Mouse (Mus musculus): ENCODE data around the gene Gm28729. TPM values are rescaled to one million over a fixed set of nuclear protein-coding genes. Genes with fewer than 3 reads are reported as not detected.

Gene Gm28729
- total RNA-seq, 2 experiments from 2014 or later = 0.38 to 0.81 TPM

- no peak for DNase-seq (ENCODE audit: low spot score in 2 of 2)
Measured at GRCm38 (mm10) chr9:96469556-96470265, 55.4 kb downstream of the Gm28729 start.

- DNase-seq (ENCODE audit: low spot score in 2 of 2) = no peak
Measured at GRCm38 (mm10) chr9:96463708-96464107, 61.4 kb downstream of the Gm28729 start.

GRCm38 (mm10) chr9:96461607-96462006, 63.5 kb downstream of the Gm28729 start:
- DNase-seq (ENCODE audit: low spot score in 2 of 2) = no peak

- DNase-seq (ENCODE audit: low spot score in 2 of 2) = no peak
Measured at GRCm38 (mm10) chr9:96460117-96460865, 64.8 kb downstream of the Gm28729 start.

GRCm38 (mm10) chr9:96455618-96456017, 69.4 kb downstream of the Gm28729 start:
- DNase-seq (ENCODE audit: low spot score in 2 of 2) = no peak

- DNase-seq (ENCODE audit: low spot score in 2 of 2) = no peak
Measured at GRCm38 (mm10) chr9:96452956-96453355, 72.1 kb downstream of the Gm28729 start.

- no peak for DNase-seq (ENCODE audit: low spot score in 2 of 2)
Measured at GRCm38 (mm10) chr9:96450900-96451720, 74.0 kb downstream of the Gm28729 start.

GRCm38 (mm10) chr9:96449514-96449913, 75.5 kb downstream of the Gm28729 start:
- no peak for DNase-seq (ENCODE audit: low spot score in 2 of 2)

- no peak for DNase-seq (ENCODE audit: low spot score in 2 of 2)
Measured at GRCm38 (mm10) chr9:96445351-96445750, 79.7 kb downstream of the Gm28729 start.

GRCm38 (mm10) chr9:96442081-96442480, 83.0 kb downstream of the Gm28729 start:
- no peak for DNase-seq (ENCODE audit: low spot score in 2 of 2)

GRCm38 (mm10) chr9:96438334-96438871, 86.7 kb downstream of the Gm28729 start:
- DNase-seq (ENCODE audit: low spot score in 2 of 2) = no peak

- peak; percentile 26 to 36 for DNase-seq (ENCODE audit: low spot score in 2 of 2)
Measured at GRCm38 (mm10) chr9:96437805-96438333, 87.2 kb downstream of the Gm28729 start.

GRCm38 (mm10) chr9:96436901-96437804, 87.9 kb downstream of the Gm28729 start:
- no peak for DNase-seq (ENCODE audit: low spot score in 2 of 2)

Other genes starting within 250 kb of the Gm28729 start
- gene Atp1b3, start 160.8 kb downstream of the Gm28729 start, total RNA-seq (2021) = 10 to 100 TPM; 85.4 to 85.6 TPM
- 10 to 100 TPM; 46.2 to 54.1 TPM for gene Rnf7, start 46.6 kb downstream of the Gm28729 start, total RNA-seq (2021)
- 10 to 100 TPM; 27.6 to 28.6 TPM for gene Rasa2, start 106.4 kb upstream of the Gm28729 start, total RNA-seq (2021)
- 10 to 100 TPM; 42.4 to 45.3 TPM for gene Zbtb38, start 227.6 kb upstream of the Gm28729 start, total RNA-seq (2021)

Measured in layer of hippocampus, postnatal 14 days (tissue).